Mouse (Mus musculus) ovary, postnatal 10 days (tissue): ENCODE data around the gene Nrsn2.

Source experiments
- DNase-seq: peaks from one replicate; pipeline ENCODE4 v3.0.0; 2022; ENCODE audit warnings: low spot score

Nrsn2 gene

DNA sequence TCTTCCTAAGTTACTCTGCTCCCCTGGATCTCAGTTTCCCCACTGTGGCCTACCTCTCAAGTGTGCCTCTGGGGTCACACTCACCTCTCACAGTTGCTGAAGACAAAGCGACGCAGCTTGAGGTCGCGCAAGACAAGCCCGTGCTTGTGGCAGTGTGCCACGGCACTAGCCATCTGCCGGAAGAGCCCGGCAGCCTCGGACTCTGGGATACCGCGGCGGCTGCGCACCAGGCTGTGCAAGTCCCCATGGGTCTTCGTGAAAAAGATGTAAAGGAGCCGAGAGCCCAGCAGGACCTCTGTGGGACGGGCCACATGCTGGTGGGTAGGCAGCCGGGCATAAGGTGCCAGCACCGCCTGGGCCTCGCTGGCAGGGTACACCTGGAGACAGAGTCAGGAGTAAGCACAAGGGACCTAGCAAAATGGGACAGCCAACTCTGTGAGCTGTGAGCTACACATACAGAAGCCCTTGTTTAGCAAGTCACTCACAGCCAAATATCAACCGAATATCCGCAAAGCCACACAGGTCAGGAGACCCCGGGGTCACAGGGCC is 36.7 kb downstream of the Nrsn2 start:
- DNase-seq: no peak

DNA sequence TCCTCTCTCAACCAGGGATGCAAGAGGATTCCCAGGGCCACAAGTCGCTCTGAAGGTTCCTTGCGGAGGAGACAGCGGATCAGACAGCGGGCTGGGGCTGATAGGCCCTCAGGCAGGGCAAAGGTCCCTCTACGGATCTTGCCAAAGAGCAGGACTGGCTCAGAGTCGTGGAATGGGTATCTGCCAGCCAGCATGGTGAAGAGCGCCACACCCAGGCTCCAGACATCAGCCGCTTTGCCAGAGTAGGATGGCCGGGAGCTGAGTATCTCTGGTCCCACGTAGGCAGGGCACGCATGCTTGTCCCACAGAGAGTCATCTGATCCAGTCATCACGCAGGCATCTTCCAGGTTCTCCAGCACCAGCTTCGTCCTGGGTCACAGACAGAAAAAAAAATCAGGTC is 38.1 kb downstream of the Nrsn2 start:
- no peak for DNase-seq

- no peak for DNase-seq
Observed at GRCm38 (mm10) chr2:152337591-152338212, 38.7 kb downstream of the Nrsn2 start.

GRCm38 (mm10) chr2:152336856-152337255 is 39.6 kb downstream of the Nrsn2 start:
- no peak for DNase-seq

DNA sequence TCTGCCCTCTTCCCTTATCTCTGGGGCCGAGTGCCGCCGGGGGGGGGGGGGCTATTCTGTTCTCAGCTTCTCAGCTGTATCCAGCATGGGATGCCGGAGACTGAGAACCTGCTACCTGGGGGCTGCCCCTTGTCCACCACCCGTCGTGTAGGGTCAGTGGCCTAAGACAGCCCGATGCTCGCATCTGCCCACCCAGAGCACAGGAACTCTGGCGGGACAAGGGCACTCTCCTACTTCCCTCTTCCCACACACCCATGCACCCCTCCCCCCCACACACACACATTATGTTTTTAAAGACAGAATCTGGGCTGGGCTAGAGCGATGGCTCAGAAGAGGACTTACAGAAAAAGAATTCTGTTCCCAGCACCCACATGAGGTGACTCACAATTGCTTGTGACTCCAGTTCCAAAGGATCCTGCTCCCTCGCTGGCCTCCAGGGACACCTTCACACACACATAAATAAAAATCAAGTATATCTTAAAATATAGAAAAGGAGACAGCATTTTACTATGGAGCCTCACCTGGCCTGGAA is 41.1 kb downstream of the Nrsn2 start:
- no peak for DNase-seq

GRCm38 (mm10) chr2:152333345-152334006 is 43.0 kb downstream of the Nrsn2 start:
- no peak for DNase-seq

- DNase-seq: peak; percentile 73
Observed at GRCm38 (mm10) chr2:152332101-152332825, 44.2 kb downstream of the Nrsn2 start, which contains the start of gene Rbck1. Gene Rbck1, minus strand, starts transcription at chr2:152332653.

DNA sequence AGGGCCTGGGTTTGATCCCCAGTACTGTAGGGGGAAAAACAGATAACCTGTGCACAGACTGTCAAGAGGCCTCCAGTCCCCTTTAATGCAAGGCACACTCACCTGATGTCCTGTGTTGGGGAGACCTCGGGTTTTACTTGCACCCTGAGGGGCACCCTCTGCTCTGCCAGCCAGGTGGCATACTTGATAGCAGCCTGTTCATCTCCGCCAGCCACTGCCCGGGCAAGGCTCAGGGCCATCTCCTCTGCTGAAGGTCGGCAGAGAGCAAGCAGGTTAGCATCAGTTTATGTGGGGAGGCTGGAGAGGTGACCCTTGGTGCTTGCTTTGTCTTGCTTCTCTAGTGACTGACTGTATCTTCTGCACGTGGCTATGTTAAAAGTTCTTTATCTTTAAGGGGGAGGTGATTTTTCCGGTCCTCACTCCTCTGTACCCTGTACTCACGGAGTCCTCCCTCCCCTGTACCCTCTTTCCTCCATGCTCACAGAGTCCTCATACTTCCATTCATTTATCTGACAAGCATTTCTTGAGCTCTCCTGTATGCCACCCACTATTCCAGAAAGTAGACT is 45.5 kb downstream of the Nrsn2 start:
- DNase-seq: no peak

DNA sequence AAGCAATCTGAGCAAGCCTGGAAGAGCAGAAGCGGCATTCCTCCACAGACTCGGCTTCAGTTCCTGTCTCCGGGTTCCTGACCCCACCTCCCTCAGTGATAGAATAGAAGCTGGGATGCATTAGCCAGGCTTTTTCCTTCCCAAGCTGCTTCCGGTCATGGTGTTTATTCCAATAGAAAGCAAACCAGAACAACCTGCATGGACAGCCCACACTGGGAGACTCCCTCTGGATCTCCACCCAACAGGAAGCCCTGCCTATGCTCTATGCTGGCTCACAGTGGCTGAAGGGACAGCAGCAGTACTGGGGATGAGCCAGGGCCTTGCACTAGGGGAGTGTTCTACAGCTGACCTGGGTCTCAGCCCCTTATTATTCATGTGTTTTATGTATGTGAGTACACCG is 48.5 kb downstream of the Nrsn2 start:
- DNase-seq: no peak

- DNase-seq: no peak
Observed at GRCm38 (mm10) chr2:152326654-152327053, 49.8 kb downstream of the Nrsn2 start.

DNA sequence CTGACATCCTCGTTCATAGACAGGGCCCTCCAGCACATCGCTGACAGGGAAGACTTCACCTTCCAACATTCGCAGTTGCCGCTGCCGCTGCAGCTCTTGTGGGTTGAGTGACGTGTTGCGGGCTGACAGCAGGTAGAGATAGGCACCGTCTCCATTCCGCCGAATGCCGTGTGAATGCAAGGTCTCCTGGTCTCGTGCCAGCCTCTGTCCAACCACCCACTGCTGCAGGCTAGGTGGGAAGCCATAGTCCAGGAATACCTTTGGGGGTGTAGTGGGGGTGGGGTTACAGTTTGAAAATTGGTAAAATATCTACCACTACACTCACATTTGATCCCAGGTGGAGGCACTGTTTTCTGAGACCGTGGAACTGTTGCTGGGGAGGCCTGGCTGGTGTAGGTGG is 50.3 kb downstream of the Nrsn2 start:
- no peak for DNase-seq

DNA sequence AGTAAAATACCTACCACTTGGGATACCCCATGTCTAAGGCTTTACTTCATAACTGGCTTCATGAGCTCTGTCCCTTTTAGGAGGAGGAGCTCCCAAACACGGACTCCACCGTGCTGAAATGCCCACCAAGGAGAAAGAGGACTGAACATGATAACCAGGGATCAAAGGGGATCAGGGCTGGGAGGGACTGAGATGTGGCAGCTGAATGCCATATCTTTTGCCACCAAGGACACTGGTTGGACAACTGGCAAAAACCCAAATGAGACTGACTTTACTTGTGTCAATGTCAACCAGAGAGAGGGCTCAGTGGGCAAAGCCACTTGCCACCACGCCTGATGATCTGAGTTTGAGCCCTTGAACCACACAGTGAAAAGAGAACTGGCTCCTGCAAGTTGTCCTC is 51.6 kb downstream of the Nrsn2 start:
- no peak for DNase-seq

DNA sequence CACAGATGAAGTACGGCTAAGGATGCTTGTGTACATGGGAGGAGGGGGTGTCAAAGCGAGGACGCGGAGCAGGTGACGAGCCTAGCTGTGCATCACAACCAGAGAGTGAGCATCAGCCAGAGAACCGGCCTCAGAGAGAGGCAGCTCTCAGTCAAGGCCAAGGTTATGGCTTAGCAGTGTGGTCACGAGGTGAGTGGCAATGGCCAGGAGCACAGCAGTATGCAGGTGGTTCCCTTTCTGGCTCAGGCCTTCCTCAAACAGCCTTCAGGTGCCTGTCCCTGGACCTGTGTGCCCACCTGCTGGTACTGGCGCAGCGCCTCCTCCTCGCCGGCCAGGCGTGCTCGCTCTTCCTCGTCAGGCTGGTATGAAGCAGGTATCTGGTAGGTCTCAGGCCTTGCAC is 52.5 kb downstream of the Nrsn2 start:
- no peak for DNase-seq

GRCm38 (mm10) chr2:152322198-152322597 is 54.2 kb downstream of the Nrsn2 start:
- no peak for DNase-seq

DNA sequence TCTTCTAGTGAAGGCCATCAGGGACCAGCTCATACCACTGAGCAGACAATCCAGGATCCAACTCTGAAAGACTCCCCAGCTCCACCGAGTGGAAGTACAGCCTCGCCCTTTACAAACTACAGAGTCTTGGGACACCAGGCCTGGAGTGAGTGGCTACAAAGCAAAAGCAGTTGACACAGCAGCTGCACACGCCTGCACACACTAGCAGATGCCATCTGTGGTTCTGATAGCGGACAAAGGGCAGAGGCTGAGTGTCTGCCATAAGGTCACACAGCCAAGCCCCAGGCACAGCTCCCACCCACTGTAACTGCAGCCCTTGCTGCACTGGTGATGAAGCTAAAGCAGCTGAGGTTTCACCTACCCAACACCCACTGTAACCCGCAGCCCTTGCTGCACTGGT is 54.9 kb downstream of the Nrsn2 start:
- DNase-seq: no peak
